Mouse (Mus musculus) kidney, postnatal 14 days (tissue): ENCODE results near the gene Tapt1.

Experiments
- DNase-seq: peaks from one replicate; pipeline ENCODE4 v3.0.0; 2022; ENCODE audit warnings: mixed read lengths

Tapt1 gene

DNA sequence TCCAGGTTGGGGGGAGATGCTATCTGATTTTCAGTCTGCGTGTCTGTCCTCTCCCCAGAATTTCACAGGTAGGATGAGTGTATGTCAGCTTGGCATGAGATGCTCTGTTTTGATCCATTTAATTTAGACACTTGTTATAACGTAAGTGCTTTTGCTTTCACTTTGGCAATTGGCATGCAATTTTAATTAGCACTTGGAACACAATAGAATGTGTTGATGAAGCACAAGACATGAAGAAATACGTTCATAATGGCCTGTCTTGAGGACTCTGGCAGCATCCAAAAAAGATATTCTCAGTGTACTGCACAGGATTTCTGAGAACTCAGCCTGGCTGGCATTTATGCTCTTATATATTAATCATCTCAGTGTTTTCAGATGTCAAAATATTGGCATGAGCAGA lies 7.5 kb upstream of the Tapt1 start:
- DNase-seq = no peak

DNA sequence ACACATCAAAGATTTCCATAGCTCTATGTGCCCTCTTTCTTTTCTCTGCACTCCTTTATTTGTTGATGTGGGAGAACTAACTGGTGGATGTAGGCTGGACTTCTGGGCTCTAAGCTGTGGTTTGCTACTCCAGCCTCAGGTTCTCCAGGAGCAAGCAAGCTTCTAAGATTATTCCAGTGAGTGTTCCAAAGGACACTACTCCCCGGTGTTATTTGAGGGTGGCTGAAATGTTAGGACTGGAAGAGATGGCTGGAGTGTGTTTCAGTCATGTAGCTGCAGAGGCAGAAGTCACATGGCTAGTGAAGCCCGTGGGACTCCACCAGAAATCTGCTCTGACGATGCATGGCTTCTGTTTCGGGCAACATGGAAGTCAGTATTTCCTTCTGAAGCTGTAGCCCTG lies 2.3 kb upstream of the Tapt1 start:
- no peak for DNase-seq

DNA sequence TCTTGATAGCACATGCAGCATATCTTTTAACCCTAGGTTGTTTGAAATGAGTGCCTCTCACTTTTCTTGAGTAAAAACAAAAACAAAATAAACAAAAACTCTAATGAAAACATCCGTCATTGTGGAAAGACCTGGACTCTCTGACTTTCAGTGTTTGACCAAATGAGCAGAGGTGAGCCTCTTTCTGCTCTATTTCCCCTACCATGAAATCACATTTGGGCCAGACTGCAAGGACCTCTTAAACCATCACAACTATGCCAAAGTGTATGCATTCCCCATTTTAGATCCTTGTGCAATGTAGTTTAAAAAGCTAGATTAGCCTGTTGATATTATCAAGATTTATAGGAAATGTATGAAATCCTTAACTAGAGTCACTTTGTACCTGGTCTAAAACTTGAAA lies 1.9 kb upstream of the Tapt1 start:
- DNase-seq = no peak

GRCm38 (mm10) chr5:44227462-44227840 lies 1.0 kb upstream of the Tapt1 start:
- no peak for DNase-seq

DNA sequence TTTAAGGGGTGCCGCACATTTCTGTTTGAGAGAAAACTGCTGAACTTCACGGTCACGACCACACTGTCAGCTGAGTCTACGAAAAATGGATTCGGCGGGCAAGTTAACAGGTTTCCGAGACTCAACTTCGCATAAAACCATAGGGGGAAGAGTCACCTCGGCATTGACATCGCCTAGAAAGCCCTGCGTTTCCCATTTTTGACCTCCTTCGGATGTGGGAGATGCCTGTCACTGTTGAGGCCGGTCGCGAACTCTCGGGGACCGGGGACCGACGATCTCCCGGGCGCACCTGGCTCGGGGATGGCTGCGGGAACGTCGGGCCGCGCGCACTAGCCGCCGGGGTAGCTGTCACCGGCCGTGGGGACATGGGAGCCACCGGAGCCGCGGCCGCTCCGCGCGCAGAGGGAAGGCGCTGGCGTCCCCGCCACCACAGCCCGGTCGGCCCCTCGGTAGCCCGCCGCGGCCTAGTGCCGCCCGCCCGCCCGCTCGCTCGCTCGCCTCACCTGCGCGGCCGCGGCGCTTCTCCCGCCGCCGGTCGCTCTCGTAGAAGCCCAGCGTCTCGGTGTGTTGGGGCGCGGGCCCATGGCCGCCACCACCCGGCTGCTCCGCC lies 410 bp downstream of the Tapt1 start:
- no peak for DNase-seq

DNA sequence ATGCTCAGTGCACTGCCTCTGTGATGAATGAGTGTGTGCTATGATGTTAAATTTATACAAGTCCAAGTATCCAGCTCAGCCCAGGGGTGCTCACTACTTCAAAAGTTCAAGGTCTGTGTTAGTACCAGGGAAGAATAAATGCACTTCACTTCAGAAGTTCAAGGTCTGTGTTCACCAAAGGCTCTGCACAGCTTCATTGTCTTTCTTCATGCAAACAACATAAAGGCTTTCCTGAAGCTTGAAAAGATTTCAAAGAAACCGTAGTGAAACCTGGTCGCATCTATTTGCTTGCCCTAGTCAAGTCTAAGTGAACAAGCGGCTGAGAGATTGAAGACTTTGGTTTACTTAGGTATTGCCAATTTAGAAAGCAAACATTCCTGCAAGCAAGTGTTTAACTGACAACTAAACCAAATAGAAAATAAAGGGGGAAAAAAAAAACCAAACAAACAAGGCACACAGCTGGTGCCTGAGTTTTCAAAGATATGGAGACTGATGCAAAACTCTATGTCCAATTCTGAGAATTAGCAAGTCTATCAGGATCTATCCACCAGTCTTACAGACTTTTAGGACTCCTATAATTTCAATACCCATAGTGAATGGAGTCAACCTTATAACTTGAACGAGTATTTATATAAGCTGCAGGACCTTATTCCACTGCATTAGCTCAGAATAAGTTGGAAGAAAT lies 1.4 kb downstream of the Tapt1 start:
- no peak for DNase-seq

DNA sequence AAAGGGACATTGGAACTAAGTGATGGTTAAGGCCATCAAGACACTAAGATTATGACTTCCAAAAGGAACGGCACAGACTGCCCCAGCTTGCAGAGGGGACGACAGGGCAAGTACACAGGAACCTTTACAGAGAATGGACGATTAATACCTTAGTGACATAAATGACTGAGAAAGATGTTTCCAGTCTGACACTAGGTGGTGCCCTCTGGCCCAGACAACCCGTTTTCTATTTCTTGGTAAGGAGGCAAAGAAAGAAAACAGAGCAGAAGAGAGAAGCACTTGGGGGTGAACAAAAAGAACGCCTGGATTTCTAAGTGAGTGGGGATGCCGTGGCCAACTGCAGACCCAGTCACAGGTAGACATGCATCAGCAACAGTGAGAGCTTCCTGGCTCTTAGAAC lies 2.2 kb downstream of the Tapt1 start:
- peak; percentile 41 for DNase-seq

DNA sequence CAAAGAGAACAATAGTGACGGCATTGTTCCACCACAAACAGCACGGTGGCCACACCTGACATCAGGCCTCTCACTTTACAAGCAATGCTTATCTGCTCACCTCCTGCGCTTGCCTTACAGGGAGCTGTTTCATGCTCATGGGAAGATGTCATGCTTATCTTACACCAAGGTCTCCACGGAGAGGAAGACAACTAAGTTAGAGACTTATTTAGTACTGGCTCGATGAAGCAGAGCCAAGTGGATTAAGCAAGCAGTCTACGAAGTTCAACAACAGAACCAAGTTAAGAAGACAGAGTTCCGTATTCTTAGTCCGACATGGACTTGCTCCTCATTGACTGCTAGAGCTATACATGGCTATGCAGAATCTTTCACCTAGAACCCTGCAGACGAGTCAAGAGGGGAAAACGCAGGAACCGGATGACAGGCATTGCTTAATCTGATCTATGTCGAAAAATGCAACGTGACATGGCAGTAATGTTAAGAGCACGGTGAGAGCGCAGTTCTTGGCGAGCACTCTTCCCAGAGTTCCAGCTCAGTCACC lies 3.0 kb downstream of the Tapt1 start:
- no peak for DNase-seq

DNA sequence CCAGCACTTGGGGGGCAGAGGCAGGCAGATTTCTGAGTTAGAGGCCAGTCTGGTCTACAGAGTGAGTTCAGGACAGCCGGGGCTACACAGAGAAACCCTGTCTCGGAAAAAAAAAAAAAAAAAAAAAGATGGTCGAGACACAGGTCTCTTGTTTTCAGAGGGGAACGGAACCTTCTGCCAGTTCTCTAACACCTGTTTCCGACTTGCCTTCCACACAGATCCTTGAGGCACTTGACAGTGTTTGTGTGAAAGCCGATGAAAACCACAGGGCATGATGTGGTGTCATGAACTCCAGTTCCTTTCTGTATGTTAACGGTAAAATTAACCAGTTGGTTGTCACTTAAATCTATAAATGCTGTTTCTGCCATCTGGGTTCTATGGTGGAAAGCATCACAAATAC lies 6.0 kb downstream of the Tapt1 start:
- DNase-seq = no peak

GRCm38 (mm10) chr5:44219871-44220270 lies 6.6 kb downstream of the Tapt1 start:
- DNase-seq = no peak

DNA sequence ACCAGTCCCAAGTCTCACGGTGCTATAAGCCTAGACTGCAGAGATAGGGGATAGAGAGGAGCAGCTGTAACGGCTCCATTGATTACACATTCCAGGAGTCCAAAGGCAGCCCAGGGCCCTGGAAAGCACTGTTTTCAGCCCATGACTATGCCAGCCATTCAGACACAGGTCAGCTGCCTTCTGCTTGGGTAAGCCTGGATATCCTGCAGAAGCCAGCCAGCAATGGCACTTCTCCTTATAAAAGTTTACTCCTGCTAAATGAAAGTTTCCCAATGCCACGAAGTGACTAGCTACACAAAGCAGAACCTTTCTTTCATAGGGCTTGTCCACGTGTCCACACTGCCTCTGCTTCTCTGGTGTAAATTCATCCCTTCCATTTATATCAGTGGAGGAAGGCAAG lies 7.9 kb downstream of the Tapt1 start:
- no peak for DNase-seq

GRCm38 (mm10) chr5:44217685-44218041 lies 8.8 kb downstream of the Tapt1 start:
- no peak for DNase-seq

GRCm38 (mm10) chr5:44217041-44217684 lies 9.3 kb downstream of the Tapt1 start:
- no peak for DNase-seq

DNA sequence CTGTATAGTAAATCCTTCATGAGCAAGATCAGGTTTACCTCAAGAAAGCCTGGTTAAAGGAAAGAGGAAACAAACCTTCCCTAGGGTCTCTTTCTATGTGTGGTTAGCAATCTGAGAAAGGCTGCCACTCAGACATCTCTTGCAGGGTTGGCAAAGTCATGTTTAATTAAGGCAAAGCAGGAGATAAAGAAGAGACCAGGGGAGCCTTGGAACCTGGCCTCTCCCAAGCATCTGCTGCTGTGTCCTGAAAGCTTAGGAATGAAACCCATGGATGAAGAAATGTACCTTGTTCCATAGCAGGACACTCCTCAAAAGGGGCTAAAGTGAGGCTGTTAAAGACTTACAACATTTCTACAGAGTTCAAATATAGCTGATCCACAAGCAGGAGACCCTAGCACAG lies 11.3 kb downstream of the Tapt1 start:
- DNase-seq = no peak

GRCm38 (mm10) chr5:44214025-44214424 lies 12.4 kb downstream of the Tapt1 start:
- no peak for DNase-seq

GRCm38 (mm10) chr5:44213391-44213790 lies 13.0 kb downstream of the Tapt1 start:
- no peak for DNase-seq

- no peak for DNase-seq
Observed at GRCm38 (mm10) chr5:44211818-44212465, 14.5 kb downstream of the Tapt1 start.

- DNase-seq = no peak
Observed at GRCm38 (mm10) chr5:44207286-44207685, 19.1 kb downstream of the Tapt1 start.

DNA sequence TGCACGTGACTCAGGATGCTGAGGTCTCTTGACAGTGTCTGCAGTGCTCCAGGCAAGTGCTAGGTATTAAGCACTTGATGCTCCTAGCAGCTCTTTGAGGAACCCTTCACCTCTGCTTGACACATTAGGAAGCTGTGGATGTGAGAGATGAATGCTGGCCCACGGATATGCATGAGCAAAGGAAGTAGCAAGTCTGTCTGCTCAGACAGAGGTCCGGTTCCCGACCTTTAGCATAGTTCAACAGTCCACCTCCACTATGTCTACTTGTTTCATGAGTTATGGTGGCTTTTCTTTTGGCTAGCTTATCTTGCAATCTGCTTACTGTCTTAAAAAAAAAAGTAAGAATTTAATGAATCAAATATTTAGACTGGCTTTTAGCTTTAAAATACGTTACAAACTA lies 19.8 kb downstream of the Tapt1 start:
- peak; percentile 32 for DNase-seq

DNA sequence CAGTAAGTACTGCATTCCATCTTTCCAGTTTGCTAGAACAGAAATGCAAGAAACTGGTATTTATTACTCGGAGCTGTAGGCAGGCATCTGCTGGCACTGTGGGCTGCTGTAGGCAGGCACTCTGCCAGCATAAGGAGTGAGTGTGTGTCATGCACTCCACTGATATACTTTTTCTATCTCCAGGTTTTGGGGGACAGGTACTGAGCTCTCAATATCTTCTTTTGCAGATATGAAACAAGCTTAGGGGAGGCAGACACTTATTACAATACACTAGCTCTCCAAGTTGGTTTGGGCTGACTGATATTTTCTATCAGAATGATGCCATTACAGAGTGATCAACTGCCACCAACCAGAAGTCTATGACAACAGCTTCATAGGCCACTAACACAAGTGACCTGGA lies 23.0 kb downstream of the Tapt1 start:
- no peak for DNase-seq

DNA sequence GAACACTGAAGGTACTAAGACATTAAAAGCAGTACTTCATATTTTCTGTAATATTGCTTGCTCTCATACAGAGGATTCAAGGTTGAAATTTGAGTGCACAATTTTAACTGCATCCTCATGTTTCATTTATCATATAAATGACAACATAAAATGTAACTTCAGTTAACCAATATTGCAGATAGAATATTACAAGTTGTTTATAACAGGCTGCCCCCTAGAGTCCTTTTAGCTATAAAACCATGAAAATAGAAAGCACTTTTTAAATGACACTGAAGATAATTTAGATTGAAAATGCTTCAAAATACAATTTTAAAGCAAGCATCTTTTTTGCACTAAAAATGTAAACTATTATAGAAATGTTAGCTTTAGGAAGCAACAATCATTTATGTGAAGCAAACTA lies 24.8 kb downstream of the Tapt1 start:
- no peak for DNase-seq

- DNase-seq = no peak
Observed at GRCm38 (mm10) chr5:44199109-44199508, 27.3 kb downstream of the Tapt1 start.

DNA sequence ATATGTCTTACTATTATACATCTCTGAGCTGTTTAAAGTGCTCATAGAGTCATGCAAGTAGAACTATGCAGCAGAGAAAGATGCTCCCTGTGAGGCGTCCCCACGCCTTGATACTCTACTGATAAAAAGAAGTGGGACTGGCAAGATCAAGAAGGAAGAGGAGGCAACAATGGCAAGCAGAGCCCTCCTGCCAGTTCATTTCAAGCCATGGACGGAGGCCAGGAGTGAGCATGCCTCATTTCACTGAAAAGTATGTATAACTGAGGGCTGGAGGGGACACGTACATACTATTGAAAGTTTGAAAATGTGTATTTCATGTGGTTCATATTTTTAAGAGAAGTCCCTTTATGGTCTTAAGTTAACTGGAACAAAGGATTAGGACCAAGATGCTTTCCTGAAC lies 28.0 kb downstream of the Tapt1 start:
- no peak for DNase-seq

DNA sequence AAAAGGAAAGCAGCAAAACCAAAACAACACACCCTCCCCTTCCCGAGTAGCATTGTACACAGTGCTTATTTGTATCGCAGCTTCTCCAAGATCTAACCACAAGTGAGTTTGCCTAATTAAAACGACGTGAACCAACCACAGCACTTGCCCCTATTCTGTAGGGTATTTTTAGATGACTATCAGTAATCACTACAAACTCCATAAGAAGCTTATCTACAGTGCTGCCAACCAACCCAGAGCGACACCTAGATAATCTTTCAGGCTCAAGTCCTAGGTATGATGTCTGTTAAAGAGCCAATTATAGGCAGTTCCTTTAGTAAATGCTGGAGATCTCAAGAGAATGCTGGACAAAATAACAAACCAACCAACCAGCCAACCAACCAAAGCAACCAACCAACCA lies 28.6 kb downstream of the Tapt1 start:
- no peak for DNase-seq
